Mouse (Mus musculus) bone marrow macrophage, adult 2 months (primary cell): ENCODE data around the gene Lmbrd2. TPM values are rescaled to one million over a fixed set of nuclear protein-coding genes. Genes with fewer than 3 reads are reported as not detected.

Source experiments
- H3K27ac ChIP-seq: 2 replicates; pipeline ENCODE4 v1.5.1; 2012; ENCODE audit warnings: low read depth, low read length; ENCODE audit not compliant: insufficient read depth
- H3K4me1 ChIP-seq: 2 replicates; pipeline ENCODE4 v1.6.1; 2012; ENCODE audit warnings: low read length; ENCODE audit not compliant: control insufficient read depth, insufficient read depth
- H3K4me3 ChIP-seq: 2 replicates; pipeline ENCODE4 v1.5.1; 2012; ENCODE audit warnings: mild to moderate bottlenecking, low read length, moderate library complexity; ENCODE audit not compliant: insufficient read depth
- CTCF ChIP-seq: IDR thresholded peaks from 2 replicates; pipeline ENCODE4 v1.5.1; 2012; ENCODE audit warnings: low read depth, mild to moderate bottlenecking, low read length, moderate library complexity
- POLR2A ChIP-seq: IDR thresholded peaks from 2 replicates; pipeline ENCODE4 v1.6.1; 2012; ENCODE audit warnings: mild to moderate bottlenecking, low read depth, low read length, borderline replicate concordance
- polyA plus RNA-seq: library from polyadenylated mRNA; stranded (reverse); fragments of >200 nt; gene quantifications from 2 replicates; pipeline ENCODE4 v1.2.4, GENCODE M21; 2012; ENCODE audit not compliant: missing spikeins, insufficient read depth, insufficient read length

Gene Lmbrd2
- polyA plus RNA-seq, 1 experiment, result 20.6 TPM

- Histone ChIP-seq H3K4me3 (no peak overlapping the region), H3K4me1 (peaks cover 66% of the 10 kb centered on the region), H3K27ac (peak overlapping the region; percentile 73)
- no peak for TF ChIP-seq POLR2A
- no peak for TF ChIP-seq CTCF
These were observed 7.5 kb upstream of the Lmbrd2 start for GRCm38 (mm10) chr15:9132693-9133443.

- H3K4me3 ChIP-seq, result no peak overlapping the region
- TF ChIP-seq CTCF, result no peak
- TF ChIP-seq POLR2A, result no peak
- H3K4me1 ChIP-seq, result peaks cover 47% of the 10 kb centered on the region
- H3K27ac ChIP-seq, result no peak overlapping the region
These were observed 5.4 kb upstream of the Lmbrd2 start for GRCm38 (mm10) chr15:9134891-9135507.

GRCm38 (mm10) chr15:9139447-9139846, 903 bp upstream of the Lmbrd2 start:
- H3K27ac ChIP-seq, result peak overlapping the region; percentile 64
- H3K4me3 ChIP-seq, result peak overlapping the region; percentile 86

GRCm38 (mm10) chr15:9140684-9141171, 378 bp downstream of the Lmbrd2 start:
- peak overlapping the region; percentile 95 for H3K4me3 ChIP-seq
- H3K27ac ChIP-seq, result 0 out of 2 replicates have a peak overlapping the region, but pooled peaks have one; percentile 27

More at GRCm38 (mm10) chr15:9139447-9139846, 903 bp upstream of the Lmbrd2 start:
- TF ChIP-seq CTCF (no peak), POLR2A (no peak)
- H3K4me1 ChIP-seq, result peaks cover 22% of the 10 kb centered on the region

GRCm38 (mm10) chr15:9155325-9155724, 15.0 kb downstream of the Lmbrd2 start, which contains the start of gene Skp2:
Gene Skp2 (minus strand): TSS chr15:9155425.
- H3K4me3 ChIP-seq, result no peak within 1 kb of the TSS
- 0 out of 2 replicates have a peak, but pooled peaks cover 2% of the 10 kb centered on the region for H3K4me1 ChIP-seq
- TF ChIP-seq CTCF (no peak), POLR2A (no peak)
- no peak within 1 kb of the TSS for H3K27ac ChIP-seq

More at GRCm38 (mm10) chr15:9140684-9141171, 378 bp downstream of the Lmbrd2 start:
- TF ChIP-seq CTCF (no peak), POLR2A (no peak)
- H3K4me1 ChIP-seq, result peaks cover 13% of the 10 kb centered on the region

- Histone ChIP-seq H3K27ac (no peak overlapping the region), H3K4me3 (no peak overlapping the region), H3K4me1 (no peaks in the 10 kb centered on the region)
- TF ChIP-seq CTCF, result no peak
- TF ChIP-seq POLR2A, result no peak
These were observed 22.3 kb downstream of the Lmbrd2 start for GRCm38 (mm10) chr15:9162557-9163070.

GRCm38 (mm10) chr15:9164125-9164524, 23.8 kb downstream of the Lmbrd2 start:
- TF ChIP-seq POLR2A, result no peak
- no peak for TF ChIP-seq CTCF
- Histone ChIP-seq H3K4me3 (no peak overlapping the region), H3K27ac (no peak overlapping the region), H3K4me1 (no peaks in the 10 kb centered on the region)

- H3K27ac ChIP-seq, result no peak overlapping the region
- no peak for TF ChIP-seq POLR2A
- no peak for TF ChIP-seq CTCF
- H3K4me1 ChIP-seq, result no peaks in the 10 kb centered on the region
- no peak overlapping the region for H3K4me3 ChIP-seq
These were observed 36.7 kb downstream of the Lmbrd2 start for GRCm38 (mm10) chr15:9177038-9177437.

- H3K4me3 ChIP-seq, result no peak overlapping the region
- no peak for TF ChIP-seq CTCF
- no peak for TF ChIP-seq POLR2A
- H3K4me1 ChIP-seq, result no peaks in the 10 kb centered on the region
- no peak overlapping the region for H3K27ac ChIP-seq
These were observed 43.6 kb downstream of the Lmbrd2 start for GRCm38 (mm10) chr15:9183995-9184394.
